Mouse (Mus musculus) erythroid progenitor cell, adult 5-6 weeks (primary cell): ENCODE measurements around the gene Tm2d3. TPM values are rescaled to one million over a fixed set of nuclear protein-coding genes. Genes with fewer than 3 reads are reported as not detected.
A peak's percentile ranks its signal among the peaks of the same experiment; 100 is the strongest.

Experiments
- ATAC-seq: replicated peaks from 2 replicates; pipeline ENCODE4 v1.8.0; 2016; ENCODE audit warnings: moderate number of reproducible peaks, mild to moderate bottlenecking, moderate TSS enrichment, inconsistent platforms; ENCODE audit not compliant: poor library complexity, low FRiP score, severe bottlenecking
- total RNA-seq, 2 experiments: library from RNA; stranded (forward) in 1 of 2; stranded (reverse) in 1 of 2; fragments of 150-400 nt in 1 of 2; fragments of 186-747, 209-891 nt in 1 of 2; gene quantifications; 2 replicates each; pipeline versions ENCODE4 v1.2.3 to v1.2.4; 2015 to 2017; ENCODE audit warnings: low replicate concordance in 2 of 2

The Tm2d3 gene
- total RNA-seq (2015; ENCODE audit: low replicate concordance) (9.2 and 10.8 TPM in 2 replicates), total RNA-seq (2017; ENCODE audit: low replicate concordance) (10.3 and 17.1 TPM in 2 replicates)

GRCm38 (mm10) chr7:65690869-65691268 is at the start of gene Tm2d3:
Gene Tm2d3, plus strand, starts transcription at chr7:65691169.
- ATAC-seq = no peak

- ATAC-seq = no peak
Measured at GRCm38 (mm10) chr7:65642371-65643304, 48.3 kb upstream of the Tm2d3 start.

GRCm38 (mm10) chr7:65643861-65644421 is 47.0 kb upstream of the Tm2d3 start:
- ATAC-seq = no peak

GRCm38 (mm10) chr7:65644643-65645351 is 46.2 kb upstream of the Tm2d3 start, which contains the start of gene Tarsl2:
Gene Tarsl2, plus strand, starts transcription at chr7:65644898.
- ATAC-seq = peak; percentile 73

DNA sequence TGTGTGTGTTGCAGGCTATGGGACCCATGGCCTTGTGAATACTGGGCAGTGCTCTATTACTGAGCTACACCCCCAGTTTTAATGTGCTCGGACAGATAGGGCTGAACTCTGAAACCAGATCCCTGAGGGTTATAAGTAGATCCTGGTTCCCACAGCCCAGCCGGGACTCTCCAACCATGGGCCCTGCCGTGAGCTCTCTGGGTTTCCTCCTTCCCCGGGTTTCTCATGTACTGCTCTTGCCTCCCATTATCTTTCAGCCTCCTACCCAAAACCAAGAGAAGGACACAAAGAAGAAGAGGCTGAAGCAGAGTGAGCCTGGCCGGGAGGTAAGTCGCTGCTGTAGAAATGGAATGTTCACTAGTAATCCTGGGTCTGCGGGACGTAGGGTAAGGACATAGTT is 45.0 kb upstream of the Tm2d3 start:
- peak; percentile 20 for ATAC-seq

DNA sequence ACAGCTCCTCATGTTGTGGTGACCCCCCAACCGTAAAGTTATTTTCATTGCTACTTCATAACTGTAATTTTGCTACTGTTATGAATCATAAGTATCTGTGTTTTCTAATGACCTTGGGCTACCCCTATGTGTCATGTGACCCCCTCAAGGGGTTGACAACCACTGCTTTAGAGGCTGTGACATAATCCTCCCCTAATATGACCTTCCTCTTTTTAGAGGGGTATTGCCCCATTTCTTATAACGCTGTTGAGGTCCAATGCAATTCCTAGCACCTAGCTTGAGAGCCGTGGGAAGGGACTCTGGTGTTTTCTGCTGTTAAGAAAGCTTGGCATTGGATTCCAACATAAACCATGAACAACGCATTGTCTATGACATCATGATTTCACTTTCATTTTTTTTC is 40.3 kb upstream of the Tm2d3 start:
- ATAC-seq = no peak

- ATAC-seq = no peak
Measured at GRCm38 (mm10) chr7:65657490-65658120, 33.4 kb upstream of the Tm2d3 start.

GRCm38 (mm10) chr7:65663225-65663790 is 27.7 kb upstream of the Tm2d3 start:
- ATAC-seq = no peak

DNA sequence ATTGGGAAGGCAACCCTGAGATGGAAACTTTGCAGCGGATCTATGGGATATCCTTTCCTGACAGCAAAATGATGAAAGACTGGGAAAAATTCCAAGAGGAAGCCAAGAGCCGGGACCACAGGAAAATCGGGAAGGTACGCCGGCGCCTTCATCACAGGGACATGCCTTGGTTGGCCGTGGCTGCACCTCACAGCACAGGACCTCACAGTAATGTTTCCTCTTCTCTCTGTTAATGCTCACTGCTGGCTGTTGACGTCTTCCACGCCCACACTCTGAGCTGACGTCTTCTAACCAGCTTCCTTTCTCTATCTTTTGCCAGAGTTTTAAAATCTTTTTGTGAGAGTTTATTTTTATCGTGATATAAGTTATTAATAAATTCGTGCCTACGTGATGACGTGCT is 27.1 kb upstream of the Tm2d3 start:
- no peak for ATAC-seq

- ATAC-seq = no peak
Measured at GRCm38 (mm10) chr7:65667491-65667890, 23.5 kb upstream of the Tm2d3 start.

- ATAC-seq = no peak
Measured at GRCm38 (mm10) chr7:65678050-65678449, 12.9 kb upstream of the Tm2d3 start.

- no peak for ATAC-seq
Measured at GRCm38 (mm10) chr7:65678900-65679595, 11.9 kb upstream of the Tm2d3 start.

GRCm38 (mm10) chr7:65681166-65681565 is 9.8 kb upstream of the Tm2d3 start:
- ATAC-seq = no peak

DNA sequence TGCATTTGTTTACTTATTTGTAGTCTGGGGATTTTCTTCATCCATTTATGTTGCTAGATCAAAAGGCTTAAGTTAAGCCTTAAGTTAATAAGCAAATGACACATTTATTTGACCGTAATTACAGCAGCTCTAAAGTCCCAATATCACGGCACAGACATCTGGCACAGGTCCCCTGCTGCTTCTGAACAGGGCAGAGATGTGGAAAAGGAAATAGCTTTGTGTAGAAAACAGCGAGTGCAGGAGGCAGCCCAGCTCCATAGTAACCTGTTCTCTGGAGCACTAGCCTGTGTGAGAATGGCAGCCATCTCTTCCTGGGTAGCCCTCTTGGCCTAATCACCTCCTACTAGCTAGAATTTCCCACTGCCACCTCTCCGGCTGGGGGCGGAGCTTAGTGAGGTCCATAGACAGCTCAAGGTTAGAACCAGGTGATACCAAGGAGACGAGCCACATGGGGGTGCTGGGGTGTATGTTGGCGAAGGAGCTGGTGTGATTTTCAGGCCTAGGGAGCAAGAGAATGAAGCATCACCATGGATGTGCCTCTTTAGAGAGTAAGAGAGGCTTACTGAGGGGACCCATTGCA is 6.6 kb upstream of the Tm2d3 start:
- no peak for ATAC-seq

DNA sequence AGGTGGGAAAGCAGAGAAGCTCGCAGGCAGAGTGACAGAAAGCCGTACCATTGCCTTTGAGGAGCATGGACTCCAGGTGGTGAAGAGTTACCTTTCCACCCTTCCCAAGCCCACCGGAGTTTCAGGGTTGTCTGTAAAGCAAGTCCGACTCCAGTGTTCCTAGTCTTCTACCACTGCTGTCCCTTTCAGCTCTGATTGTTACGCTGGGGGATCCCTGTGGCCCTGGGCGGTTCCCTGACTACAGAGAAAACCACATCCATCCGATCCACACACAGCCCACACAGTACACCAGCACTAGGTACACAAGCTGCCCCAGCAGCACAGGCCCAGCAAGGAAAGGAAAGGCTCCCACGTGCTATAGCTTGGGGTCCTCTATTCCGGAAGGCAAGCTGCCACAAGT is 4.3 kb upstream of the Tm2d3 start:
- ATAC-seq = no peak

DNA sequence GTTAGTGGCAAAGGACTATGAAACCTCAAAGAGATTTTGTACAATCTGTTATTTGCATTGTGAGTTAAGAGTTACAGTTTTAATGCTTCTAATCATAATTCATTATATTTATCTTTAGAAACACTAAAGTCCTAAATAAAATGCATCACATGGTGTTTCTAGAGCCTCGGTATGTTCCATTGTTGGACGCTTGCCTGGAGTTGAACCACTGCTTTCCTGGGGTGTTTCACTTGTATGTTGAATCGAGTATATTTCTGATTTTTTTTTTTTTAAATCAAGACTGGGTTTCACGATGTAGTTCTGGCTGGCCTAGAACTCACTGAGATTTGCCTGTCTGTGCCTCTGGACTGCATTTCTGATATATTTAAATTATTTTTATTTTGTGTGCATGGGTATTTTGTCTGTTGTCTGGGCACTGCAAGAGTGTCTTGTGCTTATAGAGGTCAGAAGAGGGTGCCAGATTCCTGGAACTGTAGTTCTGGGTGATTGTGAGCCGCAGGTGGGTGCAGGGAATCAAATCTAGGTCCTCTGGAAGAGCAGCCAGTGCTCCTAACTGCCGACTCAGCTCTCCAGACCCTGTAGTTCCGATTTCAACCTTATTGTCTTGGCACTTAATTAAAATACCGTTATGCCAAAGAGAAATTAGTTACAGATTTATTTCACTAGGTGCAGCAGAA is 1.1 kb downstream of the Tm2d3 start:
- no peak for ATAC-seq

DNA sequence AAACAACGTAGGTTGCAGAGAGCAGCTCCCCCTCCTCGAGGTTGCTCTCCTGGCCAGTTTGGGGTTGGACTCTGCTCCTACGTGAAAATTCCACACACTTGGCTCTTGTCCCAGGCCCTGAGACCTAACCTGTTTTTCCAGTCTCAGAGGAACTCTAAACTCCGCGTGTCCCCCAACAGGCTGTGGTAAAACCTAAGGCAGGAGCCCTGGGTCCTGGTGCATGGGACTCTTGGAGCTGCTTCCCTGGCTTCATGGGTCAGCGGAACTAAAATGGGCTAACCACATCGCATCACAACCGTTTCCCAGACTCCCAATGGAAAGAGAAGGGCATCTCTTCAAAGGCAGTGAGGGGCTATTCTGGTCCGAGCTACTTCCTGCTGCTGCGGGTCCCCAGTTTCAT is 1.9 kb downstream of the Tm2d3 start:
- no peak for ATAC-seq

DNA sequence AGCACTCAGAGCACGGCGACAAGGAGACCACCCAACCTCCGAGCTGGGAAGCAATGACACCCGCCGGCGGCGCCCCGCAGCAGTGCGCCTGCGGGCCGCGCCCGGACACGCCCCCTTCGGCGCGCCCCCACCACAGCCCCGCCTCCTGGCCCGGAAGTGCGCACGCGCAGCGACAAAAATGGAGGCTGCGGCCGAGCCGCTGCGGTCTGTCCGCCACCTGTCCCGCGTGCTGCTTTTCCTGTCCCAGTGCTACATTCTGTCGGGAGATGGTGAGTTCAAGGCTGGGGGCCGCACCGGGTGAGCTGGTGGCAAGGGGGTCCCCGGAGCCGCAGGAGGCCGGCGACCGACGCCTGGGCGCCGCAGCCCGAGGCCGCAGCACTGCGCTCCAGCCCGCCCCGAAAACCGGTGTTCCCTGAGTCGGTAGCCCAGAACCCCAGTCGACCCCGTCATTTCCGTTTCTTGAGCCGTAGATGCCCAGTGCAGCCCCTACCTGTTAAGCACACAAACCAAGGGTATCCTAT is 2.4 kb downstream of the Tm2d3 start:
- ATAC-seq = peak; percentile 86
